In the genomic region with DNA sequence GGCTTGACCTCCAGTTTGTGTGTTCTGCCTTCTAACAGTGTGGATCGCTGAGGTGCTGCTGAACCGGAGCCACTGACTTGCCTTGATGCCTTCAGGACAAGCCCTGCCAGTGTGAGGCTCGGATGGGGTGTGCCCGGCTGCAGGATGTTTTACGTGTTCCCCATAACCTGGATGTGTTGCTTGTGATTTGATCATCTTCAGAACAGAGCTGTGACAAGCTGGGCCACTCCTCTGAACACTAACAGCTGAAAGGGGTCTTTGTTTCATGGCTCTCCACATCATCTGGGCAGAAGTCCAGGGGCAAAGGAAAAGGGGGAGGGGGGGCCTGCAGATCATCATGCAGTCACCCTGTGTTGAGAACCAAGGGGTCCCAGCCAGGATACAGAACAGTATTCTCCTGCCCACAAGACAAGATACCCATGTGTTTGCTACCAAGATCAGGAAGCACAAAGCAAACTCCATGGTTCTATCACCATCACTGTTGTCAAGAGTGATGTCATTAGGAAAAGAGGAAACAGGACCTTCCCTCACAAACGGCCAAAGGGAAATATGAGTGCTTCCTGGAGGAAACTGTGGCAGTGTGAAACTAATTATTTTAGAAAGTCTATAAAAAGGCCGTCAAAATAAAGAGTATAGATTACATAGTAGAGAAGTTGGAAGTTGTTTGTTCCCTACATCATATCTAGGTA, we compare ENCODE assay signal across 9 mouse cellular contexts. TPM values are rescaled to one million over a fixed set of nuclear protein-coding genes. Genes with fewer than 3 reads are reported as not detected.
A peak's percentile ranks its signal among the peaks of the same experiment; 100 is the strongest.
DNase-seq lines count a peak whose midpoint lies in the region; ATAC-seq and TF ChIP-seq lines count a peak whose summit lies in the region.
"Had no signal": no experiment of that assay in that cellular context is flagged by ENCODE, and none has a peak within 500 bp of the region (broad histone marks: within the 10 kb centered on the region; RNA-seq: fewer than 3 reads in every experiment).

No protein-coding gene starts in this region.

- H3K36me3 ChIP-seq in kidney, adult 2 months (ENCODE audit: control insufficient read depth, insufficient read depth, low read length): no peaks in the 10 kb centered on the region
- H3K36me3 ChIP-seq in embryonic facial prominence, embryonic 10.5 days (replicated peaks): no peaks in the 10 kb centered on the region
- no peaks in the 10 kb centered on the region for H3K36me3 ChIP-seq in midbrain, embryonic 15.5 days (replicated peaks)

- no peak overlapping the region for H3K9ac ChIP-seq in midbrain, embryonic 15.5 days
- H3K9ac ChIP-seq: liver, embryonic 14.5 days had no signal

- H3K27ac ChIP-seq in kidney, adult 2 months (ENCODE audit: insufficient read depth, low read depth, low read length): no peak overlapping the region
- H3K27ac ChIP-seq in embryonic facial prominence, embryonic 10.5 days (replicated peaks): peak overlapping the region; percentile 61
- no peak overlapping the region for H3K27ac ChIP-seq in midbrain, embryonic 15.5 days
- H3K27ac ChIP-seq: liver, embryonic 14.5 days had no signal

- peak; percentile 82 for ATAC-seq in granulocyte monocyte progenitor cell, adult 5-6 weeks (replicated peaks; ENCODE audit: poor library complexity, severe bottlenecking)
- ATAC-seq in midbrain, embryonic 15.5 days (replicated peaks): peak; percentile 67
- no peak for ATAC-seq in CD4-positive, CD25-positive, alpha-beta regulatory T cell, adult 4 months

- no peaks in the 10 kb centered on the region for H3K9me3 ChIP-seq in embryonic facial prominence, embryonic 10.5 days
- no peaks in the 10 kb centered on the region for H3K9me3 ChIP-seq in midbrain, embryonic 15.5 days

- TF ChIP-seq CTCF in kidney, adult 2 months (conservative IDR thresholded peaks at IDR 0.05; ENCODE audit: insufficient read depth, insufficient read length, low read depth, low read length): no peak

- TF ChIP-seq POLR2A in kidney, adult 2 months (IDR thresholded peaks at IDR 0.05; ENCODE audit: low read depth, low read length): no peak

- DNase-seq in kidney, adult 2 months: peak; percentile 4
- no peak for DNase-seq in kidney, adult 9 months
- peak; percentile 17 for DNase-seq in embryonic facial prominence, embryonic 10.5 days (ENCODE audit: low spot score)
- no peak for DNase-seq in c-Kit-positive CD71-positive TER-119-positive erythroid progenitor cells, embryonic 14.5 days (ENCODE audit: low spot score)

- WGBS in kidney, adult 2 months: 34% methylated on average over 7 of the region's 7 CpGs
- 60% methylated on average over 7 of the region's 7 CpGs for WGBS in embryonic facial prominence, embryonic 10.5 days
- 69% methylated on average over 7 of the region's 7 CpGs for WGBS in midbrain, embryonic 15.5 days

- no peaks in the 10 kb centered on the region for H3K27me3 ChIP-seq in kidney, adult 2 months (replicated peaks; ENCODE audit: control insufficient read depth, insufficient read depth, low read length)
- no peaks in the 10 kb centered on the region for H3K27me3 ChIP-seq in embryonic facial prominence, embryonic 10.5 days (replicated peaks; ENCODE audit: low read depth, poor library complexity, severe bottlenecking)
- no peaks in the 10 kb centered on the region for H3K27me3 ChIP-seq in midbrain, embryonic 15.5 days (replicated peaks)

- no peaks in the 10 kb centered on the region for H3K4me1 ChIP-seq in kidney, adult 2 months (ENCODE audit: control insufficient read depth, insufficient read depth, low read length)
- H3K4me1 ChIP-seq in embryonic facial prominence, embryonic 10.5 days: peaks cover 10% of the 10 kb centered on the region
- 0 out of 2 replicates have a peak, but pooled peaks cover 2% of the 10 kb centered on the region for H3K4me1 ChIP-seq in midbrain, embryonic 15.5 days

- no peak overlapping the region for H3K4me2 ChIP-seq in midbrain, embryonic 15.5 days

- H3K4me3 ChIP-seq in kidney, adult 2 months (ENCODE audit: insufficient read depth, low read depth, low read length): no peak overlapping the region
- H3K4me3 ChIP-seq in embryonic facial prominence, embryonic 10.5 days: peak overlapping the region; percentile 26; the same call in 1 of the 2 replicates
- H3K4me3 ChIP-seq in midbrain, embryonic 15.5 days: no peak overlapping the region

RNA-seq across cellular contexts. Expression of gene Hao1, which starts 25.9 kb away (rescaled TPM):
- not detected in 2 replicates for polyA plus RNA-seq in kidney, adult 2 months (2012; rRNA removed)
- polyA plus RNA-seq in embryonic facial prominence, embryonic 10.5 days (2016; fragmentation: Nextera tagmentation; extraction: Ambion mirVana): not detected in 2 replicates
- total RNA-seq in granulocyte monocyte progenitor cell, adult 5-6 weeks (2014; fragmentation: Nextera tagmentation): not detected in 2 replicates
- not detected in 2 replicates for total RNA-seq in granulocyte monocyte progenitor cell, adult 5-6 weeks (2017)
- 0.08 TPM in 1 of 2 replicates, not detected in the other for polyA plus RNA-seq in midbrain, embryonic 15.5 days (2015; fragmentation: Nextera tagmentation; extraction: Ambion mirVana)
- not detected for polyA plus RNA-seq in CD4-positive, CD25-positive, alpha-beta regulatory T cell, adult 4 months (2017; shearing (Covaris generic))
- polyA plus RNA-seq: spleen, adult 2 months had no signal

Comparison
In these comparisons a context has a peak if more than half of its experiments do, and no peak if none do; other contexts are left out.
1. DNase-seq: peak in kidney, adult 2 months (single experiment) and embryonic facial prominence, embryonic 10.5 days (single experiment); none in kidney, adult 9 months (single experiment) and c-Kit-positive CD71-positive TER-119-positive erythroid progenitor cells, embryonic 14.5 days (single experiment).